Mouse (Mus musculus): ENCODE data around the gene Tmem121b.

GRCm38 (mm10) chr6:120485038-120485437 is 8.6 kb downstream of the Tmem121b start:
- TF ChIP-seq CTCF (IDR thresholded peaks at IDR 0.05; ENCODE audit: low read depth, low read length) (no peak), GATA1 (IDR thresholded peaks at IDR 0.05; ENCODE audit: borderline replicate concordance, low read length) (no peak)
